Mouse (Mus musculus) cerebellum, adult 2 months (tissue): ENCODE results near the gene Sec24b. TPM values are rescaled to one million over a fixed set of nuclear protein-coding genes. Genes with fewer than 3 reads are reported as not detected.
A peak's percentile ranks its signal among the peaks of the same experiment; 100 is the strongest.

Experiments
- DNase-seq, 2 experiments: peaks; one replicate each; pipeline ENCODE4 v3.0.0; 2021
- H3K27ac ChIP-seq: fragments of 200-500 bp; 2 replicates; pipeline ENCODE4 v1.5.1; 2012; ENCODE audit warnings: low read length, control low read depth, inconsistent platforms; ENCODE audit not compliant: insufficient read depth
- H3K27me3 ChIP-seq: fragments of 200-500 bp; 2 replicates; pipeline ENCODE4 v1.6.1; 2012; ENCODE audit warnings: inconsistent platforms, mild to moderate bottlenecking, low read length, moderate library complexity; ENCODE audit not compliant: control insufficient read depth, insufficient read depth
- H3K4me1 ChIP-seq: fragments of 200-500 bp; 2 replicates; pipeline ENCODE4 v1.6.1; 2011; ENCODE audit warnings: low read length; ENCODE audit not compliant: control insufficient read depth, insufficient read depth
- H3K4me3 ChIP-seq: fragments of 200-500 bp; replicated peaks from 2 replicates; pipeline ENCODE3; 2011; ENCODE audit warnings: mild to moderate bottlenecking, low read depth, low read length, control low read depth; ENCODE audit not compliant: insufficient read depth
- CTCF ChIP-seq: fragments of 200-500 bp; IDR thresholded peaks from 2 replicates; pipeline ENCODE4 v1.5.1; 2011; ENCODE audit warnings: low read depth, mild to moderate bottlenecking, control low read depth, low read length, moderate library complexity, borderline replicate concordance; ENCODE audit not compliant: insufficient read depth
- POLR2A ChIP-seq: fragments of 200-500 bp; IDR thresholded peaks from 2 replicates; pipeline ENCODE4 v1.6.1; 2011; ENCODE audit warnings: low read length, control low read depth, borderline replicate concordance; ENCODE audit not compliant: insufficient read depth
- WGBS: fragments of 180-500 bp; shearing (Covaris S2); methylation state at CpG from one replicate; pipeline ENCODE4 v1.1.7; 2018; 5-methylcytosine and 5-hydroxymethylcytosine counted together
- polyA plus RNA-seq: library from polyadenylated mRNA; depleted of rRNA; stranded (reverse); fragments of >200 nt; gene quantifications from 2 replicates; pipeline ENCODE4 v1.2.3, GENCODE M21; 2012

Sec24b gene
- polyA plus RNA-seq, 1 experiment, result 65.8 TPM

DNA sequence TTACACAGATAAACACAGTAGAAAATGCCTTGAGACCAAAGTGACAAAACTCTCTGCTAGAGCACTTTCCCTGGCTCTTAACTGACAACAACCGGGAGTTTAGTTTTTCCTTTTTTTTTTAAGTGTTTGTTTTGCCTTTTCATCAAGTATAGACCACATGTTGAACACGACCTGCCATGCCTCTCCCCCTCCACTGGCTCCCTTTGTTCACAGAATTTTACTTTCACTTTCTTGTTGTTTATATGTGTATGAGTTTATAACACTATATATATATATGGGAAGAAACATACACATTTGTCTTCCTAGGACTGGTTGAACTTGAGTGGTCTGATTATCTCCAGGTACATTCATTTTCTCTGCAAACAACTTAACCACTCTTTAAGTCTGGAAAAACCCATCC, 48.4 kb downstream of the Sec24b start:
- DNase-seq, result no peak
- no peak overlapping the region for H3K27ac ChIP-seq
- WGBS, result 89% methylated on average over 2 of the region's 2 CpGs
- 0 out of 2 replicates have a peak, but pooled peaks cover 2% of the 10 kb centered on the region for H3K4me1 ChIP-seq
- H3K27me3 ChIP-seq, result no peaks in the 10 kb centered on the region
- no peak overlapping the region for H3K4me3 ChIP-seq
- no peak for TF ChIP-seq POLR2A
- TF ChIP-seq CTCF, result no peak

DNA sequence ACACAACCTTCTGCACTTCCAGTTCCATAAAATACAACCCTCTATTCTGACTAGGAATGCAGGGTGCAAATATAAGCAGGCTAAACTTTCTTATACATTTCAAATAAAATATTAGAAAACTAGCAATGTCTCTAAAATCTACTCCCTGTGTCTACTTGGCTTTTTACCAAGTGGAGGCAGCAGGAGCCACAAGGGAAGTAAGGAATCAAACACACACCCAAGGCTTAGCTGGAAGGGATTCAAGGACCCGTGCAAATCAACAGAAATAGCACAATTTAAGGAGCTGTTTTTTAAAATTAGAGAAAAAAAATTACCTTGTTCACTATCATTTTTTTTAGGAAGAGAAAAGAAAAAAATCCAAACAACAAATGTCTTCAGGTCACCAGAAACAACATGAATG, 50.1 kb downstream of the Sec24b start:
- TF ChIP-seq CTCF (no peak), POLR2A (no peak)
- WGBS, result 5% methylated on average over 1 of the region's 1 CpGs
- Histone ChIP-seq H3K4me3 (no peak overlapping the region), H3K27me3 (no peaks in the 10 kb centered on the region), H3K4me1 (0 out of 2 replicates have a peak, but pooled peaks cover 2% of the 10 kb centered on the region), H3K27ac (no peak overlapping the region)
- DNase-seq, result peak in 1 of 2 experiments; percentile 21

DNA sequence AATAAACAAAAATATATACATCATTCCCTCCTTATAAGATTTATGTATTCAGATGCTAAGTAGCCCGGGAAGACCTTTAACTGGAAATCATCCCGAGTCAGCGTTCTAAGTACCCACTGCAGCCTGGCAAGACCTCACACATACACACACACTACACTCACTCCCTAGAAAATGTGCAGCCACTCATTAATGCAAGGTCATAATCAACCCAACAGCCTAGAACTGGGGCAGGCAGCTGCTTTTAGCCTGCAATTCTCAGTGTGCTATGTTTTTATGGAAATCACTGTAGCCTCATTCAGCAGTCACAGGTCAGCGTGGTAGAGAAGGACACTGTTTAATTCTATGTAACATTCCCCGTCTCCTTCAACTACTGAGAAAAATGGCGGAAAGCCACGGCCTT, 55.2 kb downstream of the Sec24b start:
- no peak for TF ChIP-seq POLR2A
- no peak for TF ChIP-seq CTCF
- H3K27me3 ChIP-seq, result no peaks in the 10 kb centered on the region
- 91% methylated on average over 7 of the region's 7 CpGs for WGBS
- no peak for DNase-seq
- no peaks in the 10 kb centered on the region; the same call in 1 of the 2 replicates for H3K4me1 ChIP-seq
- no peak overlapping the region for H3K4me3 ChIP-seq
- H3K27ac ChIP-seq, result no peak overlapping the region

DNA sequence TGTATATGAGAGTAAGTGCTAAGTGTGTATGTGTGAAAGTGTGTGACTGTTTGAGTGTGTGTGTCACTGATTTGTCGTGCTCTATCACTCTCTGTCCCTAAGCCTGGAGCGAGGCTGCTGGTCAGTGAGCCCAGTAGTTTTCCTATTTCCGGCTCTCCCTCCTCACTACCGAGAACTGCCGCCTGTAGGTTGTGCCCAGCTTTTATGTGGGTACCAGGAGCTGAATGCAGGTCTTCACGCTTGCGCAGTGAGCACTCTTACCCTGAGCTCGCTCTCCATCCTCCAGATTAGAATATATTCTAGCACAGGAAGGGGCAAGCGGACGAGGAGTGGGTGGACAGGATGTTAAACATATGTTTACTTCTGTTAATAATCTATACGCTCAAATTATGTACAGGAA, 60.4 kb downstream of the Sec24b start:
- TF ChIP-seq POLR2A, result no peak
- no peak for TF ChIP-seq CTCF
- no peaks in the 10 kb centered on the region; the same call in 1 of the 2 replicates for H3K4me1 ChIP-seq
- no peak overlapping the region for H3K27ac ChIP-seq
- no peak for DNase-seq
- no peak overlapping the region for H3K4me3 ChIP-seq
- 96% methylated on average over 11 of the region's 11 CpGs for WGBS
- no peaks in the 10 kb centered on the region for H3K27me3 ChIP-seq

DNA sequence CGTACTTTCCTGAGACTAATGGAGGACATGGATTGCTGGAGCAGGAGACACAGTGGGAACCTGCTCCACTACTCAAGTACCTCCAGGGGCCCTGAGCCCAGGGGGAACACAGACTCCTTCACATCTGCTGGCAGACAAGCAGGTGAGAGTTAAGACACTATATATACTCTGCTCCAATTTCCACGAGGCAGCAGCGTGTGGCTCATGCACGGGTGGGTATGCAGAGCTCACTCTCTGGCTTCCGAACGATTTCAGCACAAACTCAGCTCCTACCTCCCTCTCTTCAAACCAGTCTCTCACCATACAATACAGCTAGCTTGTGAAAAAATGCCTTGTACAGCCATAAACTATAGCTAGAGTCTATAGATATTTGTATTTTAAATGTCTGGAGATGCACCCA, 62.8 kb downstream of the Sec24b start:
- Histone ChIP-seq H3K27me3 (no peaks in the 10 kb centered on the region), H3K4me1 (no peaks in the 10 kb centered on the region), H3K27ac (no peak overlapping the region), H3K4me3 (no peak overlapping the region)
- no peak for TF ChIP-seq CTCF
- no peak for TF ChIP-seq POLR2A
- 90% methylated on average over 6 of the region's 6 CpGs for WGBS
- no peak for DNase-seq

DNA sequence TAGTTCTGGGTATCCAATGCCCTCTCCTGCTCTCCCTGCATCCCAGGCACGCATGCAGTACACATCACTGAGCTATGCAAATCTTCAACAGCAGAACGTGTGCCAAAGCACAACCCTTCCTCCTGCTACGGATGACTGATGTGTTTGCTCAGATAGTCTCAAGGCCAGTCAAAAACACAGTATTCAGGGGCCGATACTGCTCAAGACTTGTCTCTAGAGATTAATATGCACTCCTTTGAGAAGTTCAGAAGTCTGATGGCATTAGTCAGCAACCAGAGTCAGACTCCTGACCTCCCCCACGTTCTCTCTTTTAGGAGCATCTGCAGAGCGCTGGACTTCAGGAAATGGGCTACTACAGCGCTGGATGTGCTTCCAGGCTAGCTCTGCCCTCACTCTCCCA, 63.4 kb downstream of the Sec24b start:
- TF ChIP-seq POLR2A (no peak), CTCF (no peak)

DNA sequence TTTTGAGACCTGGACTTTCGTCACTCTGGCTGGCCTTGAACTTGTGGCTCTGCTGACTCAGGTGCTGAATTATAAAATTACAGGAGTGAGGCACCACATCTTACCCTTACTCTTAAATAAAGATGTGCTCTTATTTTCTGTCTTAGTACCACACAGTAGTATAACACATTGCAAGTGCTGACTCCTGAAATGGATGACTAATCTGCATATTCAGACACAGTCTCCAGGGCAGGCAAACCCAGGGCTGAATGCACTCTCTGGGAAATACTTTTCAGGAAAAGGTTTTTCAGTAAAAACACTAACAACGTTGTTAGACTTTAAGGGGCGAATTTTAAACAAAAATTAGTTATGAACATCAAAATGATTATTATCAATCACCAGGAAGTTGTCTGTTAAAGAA, 64.0 kb downstream of the Sec24b start:
- H3K4me3 ChIP-seq, result no peak overlapping the region
- DNase-seq, result no peak
- no peak overlapping the region for H3K27ac ChIP-seq
- no peaks in the 10 kb centered on the region for H3K4me1 ChIP-seq
- TF ChIP-seq POLR2A (no peak), CTCF (no peak)
- H3K27me3 ChIP-seq, result no peaks in the 10 kb centered on the region
- WGBS, result 91% methylated on average over 3 of the region's 3 CpGs

More for the DNA sequence above, 63.4 kb downstream of the Sec24b start:
- WGBS, result 80% methylated on average over 7 of the region's 7 CpGs
- H3K27ac ChIP-seq, result no peak overlapping the region
- H3K27me3 ChIP-seq, result no peaks in the 10 kb centered on the region
- no peaks in the 10 kb centered on the region for H3K4me1 ChIP-seq
- no peak overlapping the region for H3K4me3 ChIP-seq
- DNase-seq, result no peak

DNA sequence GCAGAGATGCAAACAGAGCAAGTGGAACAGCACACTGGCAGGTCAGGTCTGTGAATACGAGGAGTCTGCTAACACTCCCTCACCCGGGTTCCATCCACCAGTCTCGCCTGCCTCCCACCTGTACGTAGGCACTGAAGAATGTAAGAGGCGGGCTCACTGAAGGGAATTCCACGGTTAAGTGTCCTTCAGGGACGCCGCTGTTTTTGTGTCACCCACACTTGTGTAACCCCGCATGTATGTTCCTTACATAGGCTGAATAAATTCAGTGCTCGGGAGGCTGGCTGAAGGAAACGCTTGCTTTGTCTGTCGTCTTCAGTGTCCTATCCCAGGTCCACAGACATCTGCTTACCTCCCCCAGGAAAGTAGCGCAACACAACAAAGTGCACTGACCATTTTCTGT, 74.1 kb downstream of the Sec24b start:
- Histone ChIP-seq H3K27me3 (no peaks in the 10 kb centered on the region), H3K27ac (no peak overlapping the region), H3K4me3 (no peak overlapping the region), H3K4me1 (no peaks in the 10 kb centered on the region)
- DNase-seq, result no peak
- TF ChIP-seq POLR2A (no peak), CTCF (no peak)
- 96% methylated on average over 13 of the region's 13 CpGs for WGBS
